Mouse (Mus musculus) myocyte (in vitro differentiated cells): ENCODE data around the gene Stxbp3.
"Not testable (repeated sequence)": the region's sequence is repeated elsewhere in the genome, so short reads cannot be mapped to it uniquely, and the experiment has no call there.

ENCODE experiments used
- CEBPB ChIP-seq: IDR thresholded peaks from 2 replicates; pipeline ENCODE4 v1.6.1; 2011; ENCODE audit warnings: mild to moderate bottlenecking, moderate library complexity; ENCODE audit not compliant: poor library complexity, insufficient read depth, severe bottlenecking
- E2F4 ChIP-seq: IDR thresholded peaks from one replicate; pipeline ENCODE4 v1.6.1; 2011; ENCODE audit warnings: mild to moderate bottlenecking, control low read depth, moderate library complexity; ENCODE audit not compliant: insufficient read depth
- MAX ChIP-seq: IDR thresholded peaks from one replicate; pipeline ENCODE4 v1.6.1; 2011; ENCODE audit warnings: low read depth, mild to moderate bottlenecking, control low read depth
- MYOD1 ChIP-seq, 3 experiments: IDR thresholded peaks; one replicate each; pipeline ENCODE4 v1.6.1; 2011; ENCODE audit warnings: control low read depth in 2 of 3, low read depth in 2 of 3, mild to moderate bottlenecking in 2 of 3, moderate library complexity in 1 of 3; ENCODE audit not compliant: insufficient read length in 2 of 3, control insufficient read depth in 1 of 3
- MYOG ChIP-seq, 3 experiments: IDR thresholded peaks; one replicate each; pipeline ENCODE4 v1.6.1; 2011; ENCODE audit warnings: control low read depth in 2 of 3, low read depth in 2 of 3, mild to moderate bottlenecking in 2 of 3; ENCODE audit not compliant: insufficient read length in 2 of 3, control insufficient read depth in 1 of 3, insufficient read depth in 1 of 3
- POLR2A ChIP-seq: IDR thresholded peaks from one replicate; pipeline ENCODE4 v1.6.1; 2011; ENCODE audit warnings: low read depth, mild to moderate bottlenecking, control low read depth, moderate library complexity; ENCODE audit not compliant: insufficient read length
- REST ChIP-seq: IDR thresholded peaks from one replicate; pipeline ENCODE4 v1.6.1; 2011; ENCODE audit warnings: mild to moderate bottlenecking, control low read depth, moderate library complexity; ENCODE audit not compliant: insufficient read depth, insufficient read length
- SRF ChIP-seq: IDR thresholded peaks from one replicate; pipeline ENCODE4 v1.6.1; 2011; ENCODE audit warnings: low read depth; ENCODE audit not compliant: control insufficient read depth, insufficient read length
- TCF12 ChIP-seq: IDR thresholded peaks from one replicate; pipeline ENCODE4 v1.6.1; 2011; ENCODE audit warnings: mild to moderate bottlenecking, control low read depth; ENCODE audit not compliant: poor library complexity, insufficient read depth, severe bottlenecking
- TCF3 ChIP-seq: IDR thresholded peaks from one replicate; pipeline ENCODE4 v1.6.1; 2011; ENCODE audit warnings: low read depth, control low read depth; ENCODE audit not compliant: insufficient read length
- USF1 ChIP-seq: IDR thresholded peaks from one replicate; pipeline ENCODE4 v1.6.1; 2011; ENCODE audit warnings: low read depth, mild to moderate bottlenecking, control low read depth, moderate library complexity

DNA sequence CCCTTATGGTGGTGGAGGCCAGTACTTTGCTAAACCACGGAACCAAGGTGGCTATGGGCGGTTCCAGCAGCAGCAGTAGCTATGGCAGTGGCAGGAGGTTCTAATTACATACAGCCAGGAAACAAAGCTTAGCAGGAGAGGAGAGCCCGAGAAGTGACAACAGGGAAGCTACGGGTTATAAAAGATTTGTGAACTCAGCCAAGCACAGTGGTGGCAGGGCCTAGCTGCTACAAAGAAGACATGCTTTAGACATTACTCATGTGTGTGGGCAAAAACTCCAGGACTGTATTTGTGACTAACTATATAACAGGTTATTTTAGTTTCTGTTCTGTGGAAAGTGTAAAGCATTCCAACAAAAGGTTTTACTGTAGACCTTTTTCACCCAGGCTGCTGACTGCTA lies 41.5 kb upstream of the Stxbp3 start:
- TF ChIP-seq POLR2A; MAX; TCF12; CEBPB; MYOD1 (IDR thresholded peaks at IDR 0.05; ENCODE audit: control insufficient read depth in 1 of 3, insufficient read length in 2 of 3, low read depth in 2 of 3); MYOG (IDR thresholded peaks at IDR 0.05; ENCODE audit: control insufficient read depth in 1 of 3, insufficient read depth in 1 of 3, insufficient read length in 2 of 3, low read depth in 2 of 3); USF1; REST; TCF3; E2F4; SRF: not testable (repeated sequence)
